Mouse (Mus musculus): Measurements from ENCODE around the gene Gm6583.

The Gm6583 gene

DNA sequence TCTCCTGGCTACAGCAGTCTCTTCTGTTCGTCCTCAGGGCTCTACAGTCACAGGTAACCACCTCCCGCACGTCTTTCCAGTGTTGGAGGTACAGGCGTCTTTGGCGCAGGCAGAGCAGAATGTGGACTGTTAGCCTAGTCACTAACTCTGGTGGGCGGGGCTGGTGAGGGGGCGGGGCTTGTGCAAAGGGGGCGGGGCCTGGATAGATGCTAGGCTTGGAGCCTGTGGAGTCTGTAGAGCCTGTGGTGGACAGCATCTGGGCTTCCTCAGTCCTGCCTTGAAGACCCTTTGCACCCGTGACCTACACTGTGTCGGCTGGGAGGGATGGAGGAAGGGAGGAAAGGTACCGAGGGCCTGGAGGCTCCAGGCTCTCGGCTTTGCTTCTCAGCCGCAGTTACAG, at the start of gene Gm6583:
Gm6583 (minus strand) TSS at position 124 of the 400 bp plus-strand sequence.
- in situ Hi-C loops (cut with MboI) = no loop called here

DNA sequence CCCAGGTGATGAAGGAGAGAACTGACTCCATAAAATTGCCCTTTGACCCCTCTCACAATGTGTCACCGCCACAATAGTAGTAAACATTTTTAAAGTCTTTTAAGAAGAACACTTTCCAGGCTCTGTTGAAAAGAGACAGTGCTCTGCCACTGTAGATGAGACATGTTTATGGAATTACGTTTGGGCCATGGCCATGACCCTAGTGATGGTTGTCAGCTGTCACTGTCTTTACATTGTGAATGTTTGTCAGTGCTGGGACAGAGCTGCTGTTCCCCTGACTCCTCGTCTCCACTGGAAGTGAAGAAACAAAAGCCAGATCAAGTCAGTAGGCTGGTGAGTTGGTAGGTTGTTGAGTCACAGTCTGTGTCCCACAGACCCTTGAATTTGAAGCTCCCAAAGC, 46.6 kb upstream of the Gm6583 start:
- in situ Hi-C loops (cut with MboI) = no loop called here

DNA sequence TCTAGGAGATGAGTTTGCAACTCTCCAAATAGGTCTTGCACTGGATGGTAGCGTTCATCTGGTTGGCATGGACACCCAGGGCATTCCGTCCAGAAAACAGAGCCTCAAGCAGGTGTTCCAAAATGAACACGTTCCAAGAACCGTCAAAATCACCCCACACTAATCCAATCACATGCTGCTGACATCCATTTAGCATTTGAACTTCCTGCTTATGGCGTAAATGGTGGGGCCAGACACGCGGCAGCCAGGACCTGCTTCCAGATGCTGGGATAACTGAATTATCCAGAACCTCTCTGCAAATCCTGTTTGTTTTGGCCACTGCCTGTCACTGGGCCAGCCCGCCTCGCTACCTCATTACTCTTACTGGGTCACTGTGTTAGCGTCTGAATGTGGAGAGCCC, 43.5 kb upstream of the Gm6583 start:
- in situ Hi-C loops (cut with MboI) = no loop called here

DNA sequence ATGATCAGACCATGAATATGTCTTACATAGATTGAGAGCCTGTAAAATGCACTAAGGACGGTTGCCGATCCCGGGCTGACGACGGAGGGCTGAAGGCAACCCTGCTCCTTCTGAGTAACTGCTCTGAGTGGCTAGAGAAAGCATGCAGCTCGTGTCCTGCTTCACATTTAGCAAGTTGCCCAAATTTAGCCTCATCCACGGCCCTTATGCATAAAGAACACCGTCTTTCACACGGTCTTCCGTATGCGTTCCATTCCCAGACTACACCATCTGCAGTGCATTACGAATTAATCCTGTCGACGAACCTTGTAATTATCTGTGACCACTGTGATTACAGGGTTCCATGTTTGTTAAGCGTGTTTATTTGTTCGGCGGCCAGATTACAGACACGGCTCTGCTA, 40.2 kb upstream of the Gm6583 start:
- in situ Hi-C loops (cut with MboI) = no loop called here

DNA sequence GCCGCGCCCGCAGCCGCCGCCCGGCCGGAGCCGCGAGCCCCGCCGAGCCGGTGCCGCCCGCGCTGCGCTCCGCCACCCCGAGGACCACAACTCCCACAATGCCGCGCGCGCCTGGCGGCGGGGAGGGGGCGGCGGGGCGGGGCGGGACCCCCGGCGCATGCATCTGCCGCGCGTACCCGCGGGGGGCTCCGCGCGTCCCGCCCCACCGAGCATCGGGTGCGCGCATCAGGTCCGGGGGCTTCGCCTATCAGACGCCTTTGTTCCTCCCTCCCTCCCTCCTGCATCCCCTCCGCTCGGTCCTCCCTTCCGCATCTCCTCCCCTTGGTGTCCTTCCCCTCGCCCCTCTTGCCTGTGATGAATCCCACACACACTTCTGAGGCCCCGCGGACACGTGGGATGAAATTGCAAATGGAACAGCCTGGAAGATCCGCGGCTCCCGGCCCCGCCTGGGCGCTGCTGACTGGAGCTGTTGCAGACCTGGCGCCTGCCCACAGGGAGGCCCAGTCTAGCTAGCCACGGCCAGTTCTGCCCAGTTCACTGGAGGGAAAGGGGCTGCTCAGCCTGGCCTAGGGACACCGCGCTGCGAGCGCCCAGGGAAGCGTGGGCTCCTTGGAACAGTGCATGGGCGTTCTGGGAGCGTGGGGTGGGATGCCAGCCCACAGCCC, 39.1 kb upstream of the Gm6583 start, which contains the start of gene Asphd2:
Asphd2 (minus strand) TSS at position 88 of the 665 bp plus-strand sequence.
- in situ Hi-C loops (cut with MboI) = no loop called here

DNA sequence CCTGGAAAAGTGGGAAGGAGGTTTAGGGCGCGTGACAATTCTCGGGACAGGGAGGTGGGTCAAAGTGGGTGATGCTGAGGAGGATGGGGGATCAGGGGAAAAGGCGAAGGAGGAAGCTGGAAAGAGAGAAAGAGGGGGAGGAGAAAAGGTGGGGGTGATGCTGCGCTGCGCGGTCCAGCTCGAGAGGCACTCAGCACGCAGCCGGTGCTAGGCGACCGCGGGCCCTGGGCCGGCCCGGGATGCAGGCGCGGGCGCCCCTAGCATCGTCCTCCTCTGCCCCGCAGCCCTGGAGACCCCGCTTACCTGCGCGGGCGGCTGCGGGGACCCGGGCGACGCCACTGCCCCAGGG, 38.6 kb upstream of the Gm6583 start:
- in situ Hi-C loops (cut with MboI) = no loop called here

DNA sequence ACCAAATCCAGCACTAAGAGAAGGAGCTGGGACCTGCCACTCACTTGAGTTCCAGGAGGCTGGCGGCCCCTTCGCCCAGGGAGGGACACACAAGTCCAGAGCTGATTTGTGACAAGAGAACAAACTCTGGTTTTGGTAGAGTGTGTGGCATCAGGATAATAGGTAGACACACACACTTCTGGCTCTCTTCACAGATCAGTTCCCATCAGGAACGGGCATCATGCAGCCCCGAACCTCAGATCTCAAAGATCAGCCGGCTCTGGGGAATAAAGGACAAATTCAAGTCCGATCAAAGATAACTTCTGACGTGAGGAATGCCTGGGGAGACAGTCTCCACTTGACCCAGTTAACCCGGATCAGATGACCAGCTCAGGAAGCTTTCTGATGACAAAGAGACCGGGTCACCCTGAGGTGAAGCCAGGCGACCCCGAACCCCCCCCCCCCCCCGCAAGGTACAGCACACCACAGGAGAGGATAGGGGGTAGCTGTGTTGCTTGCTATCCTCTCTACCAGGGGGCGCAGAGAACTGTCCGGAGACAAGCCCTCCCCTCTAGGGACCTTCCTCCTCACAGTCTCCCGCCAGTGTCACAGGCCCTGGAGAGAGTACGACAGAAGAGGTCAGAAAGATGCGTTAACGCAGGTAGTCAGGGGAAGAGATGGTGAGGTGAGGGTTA, 38.0 kb upstream of the Gm6583 start:
- in situ Hi-C loops (cut with MboI) = no loop called here

DNA sequence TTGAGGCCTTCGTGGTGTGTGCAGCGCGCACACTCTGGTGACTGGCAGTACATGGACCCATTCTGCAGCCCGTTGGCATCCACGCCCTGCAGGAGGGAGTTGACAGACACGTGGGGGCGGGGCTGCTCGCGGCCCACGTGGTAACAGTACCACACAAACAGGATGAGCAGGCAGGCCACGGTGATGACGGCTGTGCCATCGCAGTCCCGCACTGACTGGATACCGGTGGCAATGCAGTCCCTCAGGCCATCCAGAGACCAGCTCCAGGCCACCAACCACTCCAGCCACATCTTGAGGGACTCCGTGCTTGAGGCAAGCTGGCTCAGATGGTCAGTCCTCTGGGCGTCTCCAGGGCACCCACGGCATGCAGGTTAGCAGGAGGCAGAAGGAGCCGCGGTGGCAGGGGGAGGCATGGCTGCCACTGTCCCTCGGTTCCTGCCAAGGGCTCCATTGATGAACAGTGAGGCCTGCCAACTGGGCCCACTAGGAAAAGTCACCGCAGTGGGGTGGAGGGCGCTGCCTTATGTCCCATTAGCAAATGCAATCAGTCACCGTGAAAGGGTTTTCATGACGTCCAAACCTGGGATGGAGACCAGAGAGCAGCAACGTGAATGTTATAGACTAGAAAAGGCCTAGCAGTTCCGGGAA, 36.0 kb upstream of the Gm6583 start:
- in situ Hi-C loops (cut with MboI) = no loop called here

DNA sequence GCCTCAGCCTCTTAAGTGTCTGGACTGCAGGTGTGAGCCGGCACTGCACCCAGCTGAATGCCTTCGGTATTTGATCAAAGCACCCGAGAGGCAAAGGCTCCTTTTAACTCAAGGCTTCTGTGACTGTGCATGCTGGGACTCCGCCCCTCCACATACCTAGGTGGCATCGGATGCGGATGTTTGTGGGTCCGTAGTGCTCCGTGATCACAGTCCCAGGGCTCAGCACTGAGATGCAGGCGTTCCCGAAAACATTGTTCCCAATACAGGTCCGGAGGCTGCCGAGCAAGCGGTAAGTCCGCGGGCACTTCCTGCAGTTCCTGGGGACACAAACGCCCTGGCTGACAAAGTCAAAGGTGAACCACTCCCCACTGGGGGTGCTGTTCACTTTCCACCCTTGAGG, 35.2 kb upstream of the Gm6583 start:
- in situ Hi-C loops (cut with MboI) = no loop called here

DNA sequence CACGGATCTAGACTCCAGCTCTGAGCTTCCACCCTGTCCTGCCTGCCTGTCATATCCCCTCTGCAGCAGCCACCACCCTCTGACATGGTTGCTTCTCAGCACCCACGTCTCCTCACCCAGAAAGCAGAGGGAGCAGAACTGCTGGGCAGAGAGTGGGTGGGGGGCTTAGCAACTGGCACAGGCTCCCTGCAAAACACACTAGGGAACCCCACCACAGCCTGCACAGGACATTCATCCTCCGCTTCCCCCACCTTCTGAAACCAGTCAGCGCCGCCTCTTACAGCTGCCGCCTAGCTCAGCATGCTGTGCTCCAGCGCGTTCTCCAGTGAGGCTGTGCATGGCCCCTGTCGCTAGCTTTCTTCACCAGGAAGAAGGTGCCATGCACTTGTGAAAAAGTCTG, 33.5 kb upstream of the Gm6583 start:
- in situ Hi-C loops (cut with MboI) = no loop called here

DNA sequence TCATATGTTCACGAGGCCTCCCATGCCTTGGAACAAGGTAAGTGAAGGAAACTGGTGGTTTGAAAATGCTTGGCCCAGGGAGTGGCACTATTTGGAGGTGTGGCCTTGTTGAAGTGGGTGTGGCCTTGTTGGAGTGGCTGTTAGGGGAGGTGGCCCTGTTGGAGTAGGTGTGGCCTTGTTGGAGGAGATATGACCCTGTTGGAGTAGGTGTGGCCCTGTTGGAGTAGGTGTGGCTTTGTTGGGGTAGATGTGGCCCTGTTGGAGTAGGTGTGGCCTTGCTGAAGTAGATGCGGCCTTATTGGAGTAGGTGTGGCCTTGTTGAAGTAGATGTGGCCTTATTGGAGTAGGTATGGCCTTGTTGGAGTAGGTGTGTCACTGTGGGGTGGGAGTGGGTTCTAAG, 30.1 kb upstream of the Gm6583 start:
- in situ Hi-C loops (cut with MboI) = no loop called here

DNA sequence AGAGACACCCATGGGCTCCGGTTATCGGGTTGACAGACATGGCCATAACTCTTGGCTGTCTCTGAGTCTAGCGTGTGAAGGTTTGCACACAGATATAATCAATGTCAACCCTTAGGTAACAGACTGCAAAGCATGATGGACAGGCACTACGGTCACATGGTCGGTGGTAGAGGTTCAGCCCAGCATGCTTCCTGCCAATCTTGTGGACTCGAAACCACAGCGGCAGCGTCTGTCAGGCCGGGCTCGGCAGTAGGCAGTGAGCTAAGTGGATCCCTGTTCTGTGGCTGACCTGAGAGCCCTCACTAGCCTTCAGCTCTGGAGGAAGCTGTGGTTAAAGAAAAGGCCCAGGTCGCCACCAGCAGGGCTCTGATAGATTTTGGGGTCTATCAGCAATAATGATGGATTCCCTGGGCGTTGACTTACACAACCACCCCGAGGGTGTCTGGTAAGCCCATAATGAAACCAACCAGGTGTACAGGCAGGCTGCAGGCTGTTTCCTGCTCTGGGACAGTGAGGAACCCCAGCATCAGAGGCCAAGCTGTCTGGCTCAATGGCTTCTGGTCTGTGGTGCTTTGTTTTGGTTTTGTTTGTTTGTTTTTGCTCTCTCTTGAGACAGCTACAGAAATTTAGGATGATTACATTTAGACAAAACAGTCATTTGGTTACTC, 29.1 kb upstream of the Gm6583 start:
- in situ Hi-C loops (cut with MboI) = no loop called here

DNA sequence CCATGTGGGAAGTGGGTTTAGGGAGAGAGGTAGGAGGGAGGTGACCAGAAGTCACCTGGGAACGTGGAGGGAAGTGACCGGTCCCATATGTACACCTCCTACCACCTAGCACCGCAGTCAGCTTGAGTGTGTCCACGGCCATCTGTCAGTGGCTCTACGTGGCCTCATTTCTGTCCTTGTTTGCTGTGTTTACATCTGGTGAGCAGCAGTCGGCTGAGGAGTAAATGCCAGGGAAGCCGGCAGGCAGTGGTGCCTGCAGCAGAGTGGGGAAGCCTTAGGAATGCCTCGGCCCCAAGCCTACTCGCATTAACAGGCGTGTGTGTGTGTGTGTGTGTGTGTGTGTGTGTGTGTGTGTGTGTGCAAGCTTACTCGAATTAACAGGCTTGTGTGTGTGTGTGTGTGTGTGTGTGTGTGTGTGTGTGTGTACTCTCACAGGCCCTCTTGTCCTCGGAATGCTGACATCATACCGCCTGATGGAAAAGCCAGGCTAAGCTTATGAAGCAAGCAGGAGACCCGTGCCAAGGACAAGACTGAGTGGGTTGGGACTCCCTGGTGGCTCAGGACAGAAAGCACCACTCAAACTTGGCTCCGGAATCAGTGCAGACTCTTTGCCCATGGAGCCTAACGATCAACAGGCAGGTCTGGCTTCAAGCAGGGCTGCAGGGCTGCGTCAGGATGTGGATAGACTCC, 27.0 kb upstream of the Gm6583 start:
- in situ Hi-C loops (cut with MboI) = no loop called here

DNA sequence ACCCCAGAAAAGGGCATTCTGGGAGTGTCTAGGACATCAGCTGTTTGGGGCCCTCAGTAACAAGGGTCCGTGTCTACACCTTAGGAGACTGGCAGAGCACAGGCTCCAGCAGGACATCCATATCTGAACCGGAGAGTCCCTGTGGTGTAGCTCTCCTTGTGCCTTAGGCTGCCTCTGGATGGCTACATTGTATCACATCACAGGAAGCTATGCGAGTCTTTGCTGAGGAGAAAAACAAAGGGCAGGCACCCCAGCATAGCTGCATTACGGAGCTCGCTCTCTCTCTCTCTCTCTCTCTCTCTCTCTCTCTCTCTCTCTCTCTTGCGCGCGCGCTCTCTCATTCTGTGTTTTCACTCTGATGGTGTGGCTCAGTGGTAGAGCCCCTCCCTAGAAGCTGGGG, 26.2 kb upstream of the Gm6583 start:
- in situ Hi-C loops (cut with MboI) = no loop called here

DNA sequence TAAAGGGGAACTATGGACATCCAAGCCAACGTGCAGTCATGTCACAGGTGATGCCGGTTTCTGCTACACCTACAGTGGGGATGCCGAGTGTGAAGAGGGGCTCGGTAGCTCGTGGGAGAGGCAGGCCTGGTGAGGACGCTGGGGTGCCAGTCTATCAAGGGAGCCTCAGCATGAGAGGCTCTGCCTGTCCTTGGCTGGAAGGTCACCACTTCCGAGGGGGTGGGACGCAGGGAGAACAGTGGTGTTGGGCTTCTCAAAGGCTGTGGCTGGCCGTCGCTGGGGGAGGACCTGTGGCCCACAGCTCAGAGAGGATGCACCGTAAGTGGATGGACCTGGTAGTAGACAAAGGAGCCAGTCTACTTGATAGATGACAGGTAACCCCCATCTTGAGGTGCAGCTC, 25.3 kb upstream of the Gm6583 start:
- in situ Hi-C loops (cut with MboI) = no loop called here

DNA sequence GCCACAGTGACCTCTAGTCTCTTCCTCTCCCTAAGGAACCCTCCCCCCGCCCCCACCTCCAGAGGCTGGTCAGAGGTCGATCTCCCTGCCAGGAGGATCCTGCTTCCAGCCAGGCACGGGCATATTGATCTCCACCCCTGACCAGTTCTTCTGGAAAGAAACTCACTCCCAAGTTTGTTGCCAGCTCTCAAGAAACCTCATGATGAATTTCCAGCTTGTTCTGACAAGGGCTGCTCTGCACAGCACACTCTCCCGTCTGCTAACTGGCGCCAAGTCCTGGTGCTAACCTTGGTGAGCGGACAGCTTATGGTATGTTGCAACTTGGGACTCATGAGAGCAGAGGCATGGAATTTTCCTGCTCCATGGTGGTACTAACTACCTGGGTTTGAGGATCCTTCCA, 22.9 kb upstream of the Gm6583 start:
- in situ Hi-C loops (cut with MboI) = no loop called here

DNA sequence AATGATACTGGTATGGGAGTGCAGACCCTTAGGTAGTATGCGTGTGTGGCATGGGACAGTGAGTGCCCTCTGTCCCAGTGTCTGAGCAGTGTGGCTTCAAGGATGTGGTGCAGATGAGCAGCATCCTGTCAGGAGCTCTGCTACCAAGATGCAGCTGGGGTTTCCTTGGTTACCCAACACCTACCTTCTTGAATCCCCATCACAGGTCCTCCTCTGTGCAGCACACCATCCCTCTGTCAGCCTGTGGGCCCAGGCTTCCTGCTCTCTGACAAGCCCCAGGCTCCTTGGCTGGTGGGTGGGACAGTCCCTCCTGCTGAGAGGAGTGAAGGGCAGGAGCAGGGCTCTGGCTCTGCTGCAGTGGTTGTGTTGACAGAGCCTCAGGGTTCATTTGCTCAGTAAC, 21.5 kb upstream of the Gm6583 start:
- in situ Hi-C loops (cut with MboI) = no loop called here

DNA sequence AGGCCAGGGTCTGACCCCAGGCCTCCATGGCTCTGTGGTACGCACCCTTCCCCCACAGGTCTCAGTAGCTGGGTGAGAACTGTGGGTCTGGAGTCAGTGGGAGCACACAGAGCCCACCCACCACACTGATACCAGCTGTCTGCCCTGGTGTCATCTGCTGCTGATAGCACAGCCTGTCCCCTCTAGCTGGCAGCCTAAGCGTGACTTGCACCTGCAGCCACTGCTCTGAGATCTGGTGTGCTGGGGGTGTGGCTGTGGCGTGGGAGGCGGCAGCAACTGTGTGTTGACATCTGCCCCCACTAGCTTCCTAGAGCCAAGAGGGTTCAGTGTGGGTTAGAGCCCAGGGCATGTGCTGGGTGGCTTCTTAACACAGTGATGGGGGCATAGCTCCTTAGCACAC, 20.3 kb upstream of the Gm6583 start:
- in situ Hi-C loops (cut with MboI) = no loop called here

DNA sequence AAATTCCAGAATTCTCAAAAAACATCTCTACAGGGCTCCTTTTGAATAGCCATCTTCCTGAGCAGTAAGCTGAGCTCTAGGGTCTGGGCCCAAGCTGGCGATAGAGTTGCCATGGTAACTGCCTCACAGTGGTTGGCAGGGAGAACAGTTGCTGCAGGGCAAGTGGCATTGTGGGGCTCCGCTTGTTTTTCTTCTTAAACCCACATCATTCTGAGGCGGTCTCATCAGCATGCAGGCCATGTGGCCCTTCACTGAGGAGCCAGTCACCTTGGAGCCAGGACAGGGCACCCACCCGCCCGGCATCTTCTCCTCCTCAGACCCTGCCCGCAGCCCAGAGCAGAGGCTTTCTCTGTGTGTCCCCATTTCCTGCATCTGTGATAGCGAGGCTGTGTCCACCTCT, 16.1 kb upstream of the Gm6583 start:
- in situ Hi-C loops (cut with MboI) = no loop called here

DNA sequence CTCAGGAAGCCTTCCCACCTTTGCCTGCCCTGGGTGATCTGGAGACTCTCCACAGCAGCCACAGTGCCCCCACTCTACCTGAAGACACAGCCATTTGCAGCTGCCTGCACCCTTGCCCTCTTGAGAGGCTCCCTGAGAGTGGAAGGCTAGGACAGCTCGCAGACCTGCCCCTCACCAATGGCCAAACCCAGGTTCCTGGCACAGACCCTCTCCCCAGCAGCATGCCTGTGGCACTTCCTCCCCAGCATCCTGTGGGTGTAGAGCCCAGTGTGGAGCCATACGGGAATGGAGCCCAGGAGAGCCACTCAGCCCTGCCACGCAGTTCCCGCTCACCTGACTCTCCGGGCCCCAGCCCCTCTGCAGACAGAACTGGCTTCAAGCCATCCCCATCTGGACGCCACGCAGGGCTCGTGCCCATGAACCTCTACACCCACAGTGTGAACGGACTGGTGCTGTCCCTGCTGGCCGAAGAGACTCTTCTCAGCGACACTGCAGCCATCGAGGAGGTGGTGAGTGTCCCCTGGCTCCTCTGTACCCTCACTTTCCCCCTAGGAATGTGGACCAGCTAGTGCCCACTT, 14.5 kb upstream of the Gm6583 start:
- in situ Hi-C loops (cut with MboI) = no loop called here

DNA sequence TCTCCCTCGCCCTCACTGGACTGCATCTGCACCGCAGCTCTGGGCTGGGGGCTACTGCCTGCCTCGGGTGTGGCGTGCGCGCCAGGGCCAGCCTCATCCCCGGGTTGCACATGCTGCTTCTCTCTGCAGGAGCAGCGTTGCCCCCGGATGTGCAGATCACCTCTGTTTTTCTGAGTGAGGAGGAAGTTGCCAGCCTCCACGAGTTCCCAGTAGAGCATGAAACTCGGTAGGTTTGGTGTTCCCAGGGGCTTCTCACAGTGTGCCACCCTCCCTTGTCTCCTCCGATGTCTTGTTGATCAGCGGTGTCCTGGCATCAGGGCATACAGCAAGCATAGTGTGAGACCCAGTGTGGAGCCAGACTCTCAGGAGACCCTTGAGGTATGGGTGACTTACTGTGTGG, 13.5 kb upstream of the Gm6583 start:
- in situ Hi-C loops (cut with MboI) = no loop called here

DNA sequence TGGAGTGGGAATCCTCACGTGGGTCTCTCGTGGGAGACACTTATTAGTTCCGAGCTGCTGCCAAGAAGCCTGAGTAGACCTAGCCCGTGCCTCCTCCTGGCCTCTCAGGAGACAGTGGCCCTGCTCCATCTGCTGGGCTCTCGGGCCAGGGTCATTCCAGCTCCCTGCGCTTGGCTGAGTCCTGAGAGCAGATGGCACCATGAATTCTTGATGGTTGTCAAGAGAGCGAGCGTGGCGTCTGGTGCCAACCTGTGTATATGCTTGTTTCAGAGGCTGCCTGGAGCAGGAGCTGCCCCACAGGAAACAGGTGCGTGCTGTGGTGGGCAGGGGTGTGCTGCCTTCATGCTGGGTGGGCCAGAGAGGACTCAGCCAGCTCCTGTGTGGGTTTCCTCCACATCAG, 12.8 kb upstream of the Gm6583 start:
- in situ Hi-C loops (cut with MboI) = no loop called here

Data from mature B cell (primary cell).